ENCODE assay signal across 22 mouse cellular contexts in genomic region chr15:96883754-96884153, GRCm38 (mm10).
DNase-seq lines count a peak whose midpoint lies in the region; TF ChIP-seq lines count a peak whose summit lies in the region.
"Had no signal": no experiment of that assay in that cellular context is flagged by ENCODE, and none has a peak within 500 bp of the region (broad histone marks: within the 10 kb centered on the region; RNA-seq: fewer than 3 reads in every experiment).

No protein-coding gene starts in this region.

- H3K9me3 ChIP-seq in heart, embryonic 10.5 days, result no peaks in the 10 kb centered on the region
- H3K9me3 ChIP-seq: embryonic facial prominence, embryonic 10.5 days; embryonic facial prominence, embryonic 13.5 days; forebrain, embryonic 10.5 days; forebrain, embryonic 13.5 days; hindbrain, embryonic 12.5 days; hindbrain, embryonic 15.5 days had no signal

- DNase-seq in heart, adult 11 months, result peak; percentile 70
- no peak for DNase-seq in heart, embryonic 10.5 days (ENCODE audit: low spot score)
- DNase-seq in left cerebral cortex, postnatal 36 days (ENCODE audit: low spot score in 2 of 2), result no peak
- no peak for DNase-seq in frontal cortex, postnatal 10 days (ENCODE audit: low spot score in 2 of 2)
- DNase-seq: adrenal gland, adult 8-10 months; adrenal gland, postnatal 25 days; cerebellum, adult 11-12 months; cerebellum, adult 8-10 months; cerebellum, postnatal 10 days; cerebellum, postnatal 36 days; embryo, embryonic 11 days; gastrocnemius, adult 2 months; gastrocnemius, postnatal 14 days; heart, adult 2 months had no signal

- H3K36me3 ChIP-seq in heart, embryonic 10.5 days, result no peaks in the 10 kb centered on the region
- H3K36me3 ChIP-seq in C2C12 (ENCODE audit: control insufficient read depth, insufficient read depth), result no peaks in the 10 kb centered on the region
- H3K36me3 ChIP-seq: embryonic facial prominence, embryonic 10.5 days; embryonic facial prominence, embryonic 13.5 days; forebrain, embryonic 10.5 days; hindbrain, embryonic 12.5 days; hindbrain, embryonic 15.5 days had no signal

- intact Hi-C loops in left cerebral cortex, postnatal 36 days (cut with DNase I), result no loop called here

- H3ac ChIP-seq in C2C12 (ENCODE audit: control insufficient read depth, insufficient read length, low read depth), result no peak overlapping the region

- no peaks in the 10 kb centered on the region for H3K27me3 ChIP-seq in heart, embryonic 10.5 days (ENCODE audit: insufficient read depth, poor library complexity, severe bottlenecking)
- no peaks in the 10 kb centered on the region for H3K27me3 ChIP-seq in C2C12 (ENCODE audit: control insufficient read depth, insufficient read depth, insufficient read length)
- H3K27me3 ChIP-seq: embryonic facial prominence, embryonic 13.5 days; forebrain, embryonic 13.5 days; hindbrain, embryonic 12.5 days; hindbrain, embryonic 15.5 days had no signal

- no peak for TF ChIP-seq POLR2A in embryonic fibroblast, embryonic 13.5 days (IDR thresholded peaks at IDR 0.05; ENCODE audit: low read depth, low read length)

- H3K4me3 ChIP-seq in heart, embryonic 10.5 days, result no peak overlapping the region
- H3K4me3 ChIP-seq in C2C12 (ENCODE audit: insufficient read depth, poor library complexity, severe bottlenecking), result no peak overlapping the region
- H3K4me3 ChIP-seq in embryonic fibroblast, embryonic 13.5 days (ENCODE audit: insufficient read depth, low read length), result no peak overlapping the region
- H3K4me3 ChIP-seq: embryonic facial prominence, embryonic 10.5 days; embryonic facial prominence, embryonic 13.5 days; forebrain, embryonic 10.5 days; forebrain, embryonic 13.5 days; gastrocnemius, adult 2 months; heart, adult 2 months; hindbrain, embryonic 12.5 days; hindbrain, embryonic 15.5 days had no signal

- no peaks in the 10 kb centered on the region for H3K79me2 ChIP-seq in C2C12 (ENCODE audit: control insufficient read depth, insufficient read depth)

- H3K4me1 ChIP-seq in heart, embryonic 10.5 days, result no peaks in the 10 kb centered on the region
- H3K4me1 ChIP-seq in embryonic fibroblast, embryonic 13.5 days (ENCODE audit: control insufficient read depth, insufficient read depth, low read length), result peaks cover 5% of the 10 kb centered on the region; the same call in 1 of the 2 replicates
- H3K4me1 ChIP-seq: embryonic facial prominence, embryonic 10.5 days; forebrain, embryonic 10.5 days; forebrain, embryonic 13.5 days; hindbrain, embryonic 15.5 days had no signal

- H3K27ac ChIP-seq in heart, embryonic 10.5 days, result no peak overlapping the region
- H3K27ac ChIP-seq in embryonic fibroblast, embryonic 13.5 days (ENCODE audit: insufficient read depth, low read length), result peak overlapping the region; percentile 58
- H3K27ac ChIP-seq: embryonic facial prominence, embryonic 10.5 days; embryonic facial prominence, embryonic 13.5 days; forebrain, embryonic 10.5 days; forebrain, embryonic 13.5 days; gastrocnemius, adult 2 months; heart, adult 2 months; hindbrain, embryonic 12.5 days; hindbrain, embryonic 15.5 days had no signal

- H3K79me3 ChIP-seq in C2C12 (ENCODE audit: low read depth), result no peaks in the 10 kb centered on the region

- WGBS in heart, embryonic 10.5 days, result 86% methylated on average over 10 of the region's 10 CpGs

- TF ChIP-seq CTCF in C2C12 (IDR thresholded peaks at IDR 0.05; ENCODE audit: control insufficient read depth, insufficient read depth, insufficient read length), result no peak
- TF ChIP-seq CTCF in embryonic fibroblast, embryonic 13.5 days (IDR thresholded peaks at IDR 0.05; ENCODE audit: borderline replicate concordance, insufficient read depth, low read length), result no peak

TF ChIP-seq in C2C12, 6 proteins besides CTCF, POLR2A, EP300 and RAD21:
- no peak for TF ChIP-seq CEBPB (IDR thresholded peaks at IDR 0.05; ENCODE audit: low read depth)
- TF ChIP-seq USF1 (IDR thresholded peaks at IDR 0.05; ENCODE audit: low read depth), result no peak
- peak; percentile 38 for TF ChIP-seq FOSL1 (IDR thresholded peaks at IDR 0.05; ENCODE audit: insufficient read depth, low read length, poor library complexity, severe bottlenecking)
- peak; percentile 71 for TF ChIP-seq MYOD1 (IDR thresholded peaks at IDR 0.05; ENCODE audit: control insufficient read depth, insufficient read length, low read depth)
- no peak for TF ChIP-seq MAX (IDR thresholded peaks at IDR 0.05)
- no peak for TF ChIP-seq MYOG (IDR thresholded peaks at IDR 0.05; ENCODE audit: control insufficient read depth, extremely low read depth, insufficient read length)
